Mouse (Mus musculus) left cerebral cortex, postnatal 36 days (tissue): ENCODE results near the gene Tial1. TPM values are rescaled to one million over a fixed set of nuclear protein-coding genes. Genes with fewer than 3 reads are reported as not detected.

Experiments
- DNase-seq, 2 experiments: peaks; one replicate each; pipeline ENCODE4 v3.0.0; 2021 to 2022; ENCODE audit warnings: low spot score in 2 of 2, mixed read lengths in 1 of 2
- intact Hi-C: fragments of 180-260 bp; cut with DNase I; formaldehyde crosslinking; loops from one replicate; pipeline ENCODE4 v1.15.1; 2025
- total RNA-seq, 2 experiments: library from RNA; stranded (reverse); gene quantifications; 2 replicates each; pipeline ENCODE4 v1.2.3; 2021

Tial1 gene
- total RNA-seq, 2 experiments from 2014 or later = 79.3 to 119 TPM

- intact Hi-C loops = no loop called here
- DNase-seq = peak; percentile 57 to 65
These were observed 43.4 kb downstream of the Tial1 start, which contains the start of gene Rgs10 for GRCm38 (mm10) chr7:128417930-128418779. Gene Rgs10, minus strand, starts transcription at chr7:128418758.

GRCm38 (mm10) chr7:128417226-128417929 lies 44.1 kb downstream of the Tial1 start:
- no peak for DNase-seq

GRCm38 (mm10) chr7:128416664-128417063 lies 44.9 kb downstream of the Tial1 start:
- intact Hi-C loops = no loop called here
- no peak for DNase-seq

More at GRCm38 (mm10) chr7:128417226-128417929, 44.1 kb downstream of the Tial1 start:
- intact Hi-C loops = no loop called here

- DNase-seq = no peak
- intact Hi-C loops = no loop called here
These were observed 47.1 kb downstream of the Tial1 start for GRCm38 (mm10) chr7:128414433-128414832.

- intact Hi-C loops = no loop called here
- DNase-seq = no peak
These were observed 49.3 kb downstream of the Tial1 start for GRCm38 (mm10) chr7:128412071-128412833.

- intact Hi-C loops = no loop called here
- no peak for DNase-seq
These were observed 50.7 kb downstream of the Tial1 start for GRCm38 (mm10) chr7:128410708-128411413.

- no peak for DNase-seq
- intact Hi-C loops = no loop called here
These were observed 53.3 kb downstream of the Tial1 start for GRCm38 (mm10) chr7:128408265-128408664.

- no peak for DNase-seq
- intact Hi-C loops = no loop called here
These were observed 57.5 kb downstream of the Tial1 start for GRCm38 (mm10) chr7:128403988-128404387.

GRCm38 (mm10) chr7:128403586-128403985 lies 57.9 kb downstream of the Tial1 start:
- intact Hi-C loops = no loop called here
- DNase-seq = no peak

- no peak for DNase-seq
- intact Hi-C loops = no loop called here
These were observed 58.4 kb downstream of the Tial1 start for GRCm38 (mm10) chr7:128403128-128403527.

GRCm38 (mm10) chr7:128402577-128402976 lies 58.9 kb downstream of the Tial1 start:
- intact Hi-C loops = no loop called here
- no peak for DNase-seq

GRCm38 (mm10) chr7:128398664-128399063 lies 62.9 kb downstream of the Tial1 start:
- no peak for DNase-seq
- intact Hi-C loops = no loop called here

- no peak for DNase-seq
- intact Hi-C loops = no loop called here
These were observed 64.5 kb downstream of the Tial1 start for GRCm38 (mm10) chr7:128397066-128397465.

- intact Hi-C loops = no loop called here
- DNase-seq = no peak
These were observed 67.8 kb downstream of the Tial1 start for GRCm38 (mm10) chr7:128393756-128394155.

GRCm38 (mm10) chr7:128392972-128393314 lies 68.6 kb downstream of the Tial1 start:
- intact Hi-C loops = no loop called here
- no peak for DNase-seq

GRCm38 (mm10) chr7:128392071-128392971 lies 69.2 kb downstream of the Tial1 start:
- peak in 1 of 2 experiments; percentile 30 for DNase-seq
- intact Hi-C loops = no loop called here

- intact Hi-C loops = no loop called here
- DNase-seq = no peak
These were observed 70.1 kb downstream of the Tial1 start for GRCm38 (mm10) chr7:128391267-128392057.
